Mouse (Mus musculus) heart, postnatal 0 days (tissue): ENCODE results near the gene Aplnr.

Experiments used
- CTCF ChIP-seq: IDR thresholded peaks from 2 replicates; pipeline ENCODE4 v1.5.1; 2016; ENCODE audit warnings: antibody characterized with exemption, control low read depth, low read depth
- EP300 ChIP-seq: IDR thresholded peaks from 2 replicates; pipeline ENCODE4 v1.6.1; 2016; ENCODE audit warnings: antibody characterized with exemption, low read depth

DNA sequence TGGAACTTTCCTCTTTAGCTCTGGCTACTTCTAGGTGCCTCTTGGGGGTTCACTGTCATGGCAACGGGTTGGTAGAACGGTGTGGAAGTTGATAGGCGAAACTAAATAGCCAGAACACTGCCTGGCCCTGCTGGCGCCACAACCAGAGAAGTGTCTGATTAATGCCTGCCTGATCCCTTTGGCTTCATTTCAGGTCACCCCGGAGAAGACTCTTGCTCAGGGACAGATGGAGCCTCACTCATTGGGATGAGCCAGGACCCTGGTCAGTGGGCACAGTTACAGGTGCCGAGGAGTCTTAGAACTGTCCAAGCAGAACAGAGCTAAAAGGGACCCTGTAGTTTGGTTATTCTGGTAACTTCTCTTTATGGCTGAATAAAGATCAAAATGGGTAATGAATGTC is 37.5 kb downstream of the Aplnr start:
- no peak for TF ChIP-seq CTCF
- no peak for TF ChIP-seq EP300
